Mouse (Mus musculus) CH12.LX (cell line): ENCODE results near the gene Fhit. TPM values are rescaled to one million over a fixed set of nuclear protein-coding genes. Genes with fewer than 3 reads are reported as not detected.

ENCODE experiments used
- DNase-seq: peaks from one replicate; pipeline ENCODE4 v3.0.0-alpha.2; 2013; ENCODE audit errors: extremely low read depth
- H3K27ac ChIP-seq: 2 replicates; pipeline ENCODE4 v1.5.1; 2012; ENCODE audit warnings: low read depth, mild to moderate bottlenecking, control low read depth, moderate library complexity; ENCODE audit not compliant: insufficient read depth
- H3K27me3 ChIP-seq: replicated peaks from 2 replicates; pipeline ENCODE3; 2012; ENCODE audit warnings: inconsistent platforms
- H3K36me3 ChIP-seq, 2 experiments: replicated peaks in 1 of 2; 2 replicates each; pipeline versions ENCODE3 to v1.6.1; 2012; ENCODE audit warnings: inconsistent platforms in 1 of 2, low read length in 1 of 2, mild to moderate bottlenecking in 1 of 2, mixed read lengths in 1 of 2, moderate library complexity in 1 of 2; ENCODE audit not compliant: control insufficient read depth in 1 of 2, insufficient read depth in 1 of 2
- H3K4me1 ChIP-seq, 2 experiments: 2 replicates each; pipeline ENCODE4 v1.6.1; 2012; ENCODE audit warnings: inconsistent platforms in 1 of 2, moderate library complexity in 1 of 2; ENCODE audit not compliant: insufficient read depth in 2 of 2, control insufficient read depth in 1 of 2
- H3K4me2 ChIP-seq: 2 replicates; pipeline ENCODE4 v1.6.1; 2012; ENCODE audit warnings: low read depth, mild to moderate bottlenecking, control low read depth; ENCODE audit not compliant: poor library complexity, insufficient read depth, severe bottlenecking
- H3K4me3 ChIP-seq, 3 experiments: fragments of 150-350 bp in 1 of 3; sonication (generic) in 1 of 3; replicated peaks in 1 of 3; 2 replicates each; pipeline versions ENCODE3 to v1.5.1; 2011 to 2012; ENCODE audit warnings: low read depth in 2 of 3, low read length in 2 of 3, mild to moderate bottlenecking in 2 of 3, moderate library complexity in 2 of 3, control low read depth in 1 of 3, improper control_type of control experiment in 1 of 3, inconsistent platforms in 1 of 3, mixed read lengths in 1 of 3; ENCODE audit not compliant: poor library complexity in 1 of 3
- H3K79me2 ChIP-seq: replicated peaks from 2 replicates; pipeline ENCODE4 v1.6.1; 2012; ENCODE audit warnings: mild to moderate bottlenecking, moderate library complexity; ENCODE audit not compliant: control insufficient read depth, poor library complexity, insufficient read depth, severe bottlenecking; ENCODE audit errors: extremely low read depth
- H3K9ac ChIP-seq: 2 replicates; pipeline ENCODE4 v1.6.1; 2012; ENCODE audit warnings: low read depth, mild to moderate bottlenecking, control low read depth, moderate library complexity; ENCODE audit not compliant: insufficient read depth
- H3K9me3 ChIP-seq: replicated peaks from 2 replicates; pipeline ENCODE3; 2012; ENCODE audit warnings: low read length, inconsistent platforms, mixed read lengths
- BHLHE40 ChIP-seq: IDR thresholded peaks from 2 replicates; pipeline ENCODE4 v1.6.1; 2011; ENCODE audit warnings: mild to moderate bottlenecking, low read depth, low read length, improper control_type of control experiment
- CHD1 ChIP-seq: IDR thresholded peaks from 2 replicates; pipeline ENCODE4 v1.6.1; 2012; ENCODE audit warnings: low read depth, low read length, improper control_type of control experiment, inconsistent platforms
- CHD2 ChIP-seq: IDR thresholded peaks from 2 replicates; pipeline ENCODE4 v1.6.1; 2011; ENCODE audit warnings: low read length, improper control_type of control experiment
- E2F4 ChIP-seq: IDR thresholded peaks from 2 replicates; pipeline ENCODE4 v1.6.1; 2011; ENCODE audit warnings: low read depth, low read length, improper control_type of control experiment; ENCODE audit not compliant: insufficient replicate concordance
- EP300 ChIP-seq: IDR thresholded peaks from 2 replicates; pipeline ENCODE4 v1.6.1; 2011; ENCODE audit warnings: low read length, improper control_type of control experiment
- ETS1 ChIP-seq: conservative IDR thresholded peaks from 2 replicates; pipeline ENCODE4 v1.6.1; 2012; ENCODE audit warnings: low read depth, mild to moderate bottlenecking, inconsistent platforms, low read length, improper control_type of control experiment, moderate library complexity
- HCFC1 ChIP-seq: IDR thresholded peaks from 2 replicates; pipeline ENCODE4 v1.6.1; 2012; ENCODE audit warnings: low read depth, mild to moderate bottlenecking, inconsistent platforms, low read length, improper control_type of control experiment
- JUND ChIP-seq: conservative IDR thresholded peaks from 2 replicates; pipeline ENCODE4 v1.6.1; 2011; ENCODE audit warnings: low read depth, low read length, improper control_type of control experiment
- KAT2A ChIP-seq: IDR thresholded peaks from 2 replicates; pipeline ENCODE4 v1.6.1; 2012; ENCODE audit warnings: low read length, improper control_type of control experiment, inconsistent platforms; ENCODE audit not compliant: insufficient replicate concordance
- MAZ ChIP-seq: IDR thresholded peaks from 2 replicates; pipeline ENCODE4 v1.6.1; 2012; ENCODE audit warnings: low read depth, mild to moderate bottlenecking, inconsistent platforms, low read length, improper control_type of control experiment, moderate library complexity
- MEF2A ChIP-seq: IDR thresholded peaks from 2 replicates; pipeline ENCODE4 v1.6.1; 2014; ENCODE audit warnings: low read depth, mild to moderate bottlenecking, inconsistent platforms, low read length, improper control_type of control experiment, borderline replicate concordance
- MXI1 ChIP-seq: IDR thresholded peaks from 2 replicates; pipeline ENCODE4 v1.6.1; 2011; ENCODE audit warnings: mild to moderate bottlenecking, low read depth, low read length, improper control_type of control experiment
- MYC ChIP-seq: IDR thresholded peaks from 2 replicates; pipeline ENCODE4 v1.6.1; 2011; ENCODE audit warnings: low read depth, mild to moderate bottlenecking, improper control_type of control experiment, low read length
- NRF1 ChIP-seq: IDR thresholded peaks from 2 replicates; pipeline ENCODE4 v1.6.1; 2014; ENCODE audit warnings: low read depth, mild to moderate bottlenecking, inconsistent platforms, low read length, improper control_type of control experiment, moderate library complexity
- POLR2AphosphoS2 ChIP-seq: IDR thresholded peaks from 2 replicates; pipeline ENCODE4 v1.6.1; 2011; ENCODE audit warnings: low read depth, low read length, improper control_type of control experiment
- RAD21 ChIP-seq: IDR thresholded peaks from 2 replicates; pipeline ENCODE4 v1.6.1; 2011; ENCODE audit warnings: low read depth, mild to moderate bottlenecking, low read length, improper control_type of control experiment, moderate library complexity
- SMC3 ChIP-seq: IDR thresholded peaks from 2 replicates; pipeline ENCODE4 v1.6.1; 2011; ENCODE audit warnings: low read depth, low read length, improper control_type of control experiment
- TBP ChIP-seq: conservative IDR thresholded peaks from 2 replicates; pipeline ENCODE4 v1.6.1; 2011; ENCODE audit warnings: low read depth, low read length, improper control_type of control experiment
- UBTF ChIP-seq: IDR thresholded peaks from 2 replicates; pipeline ENCODE4 v1.6.1; 2012; ENCODE audit warnings: low read depth, mild to moderate bottlenecking, inconsistent platforms, low read length, improper control_type of control experiment, moderate library complexity
- USF1 ChIP-seq: IDR thresholded peaks from 2 replicates; pipeline ENCODE4 v1.6.1; 2014; ENCODE audit warnings: low read depth, mild to moderate bottlenecking, inconsistent platforms, low read length, improper control_type of control experiment
- USF2 ChIP-seq: conservative IDR thresholded peaks from 2 replicates; pipeline ENCODE4 v1.6.1; 2011; ENCODE audit warnings: low read depth, low read length, improper control_type of control experiment
- ZKSCAN1 ChIP-seq: IDR thresholded peaks from 2 replicates; pipeline ENCODE4 v1.6.1; 2012; ENCODE audit warnings: low read depth, inconsistent platforms, low read length, improper control_type of control experiment, borderline replicate concordance
- ZNF384 ChIP-seq: IDR thresholded peaks from 2 replicates; pipeline ENCODE4 v1.6.1; 2012; ENCODE audit warnings: low read depth, low read length, improper control_type of control experiment, inconsistent platforms
- dilution Hi-C: fragments of 300-500 bp; cut with MboI; formaldehyde crosslinking; loops from 2 replicates; pipeline ENCODE4 v1.14.3; 2020; ENCODE audit warnings: low sequenced_read_pairs; ENCODE audit not compliant: extremely low pct_unique_long_range_greater_than_20kb, extremely low pct_ligation_motif_present
- in situ Hi-C: fragments of 300-500 bp; cut with MboI; formaldehyde crosslinking; loops from 3 replicates; pipeline ENCODE4 v1.14.3; 2019; ENCODE audit warnings: low sequenced_read_pairs, low pct_ligation_motif_present, low pct_unique_long_range_greater_than_20kb, mixed read lengths
- polyA plus RNA-seq: library from polyadenylated mRNA; unstranded; fragments of >175 nt; gene quantifications from 2 replicates; pipeline ENCODE4 v1.2.1, GENCODE M21; 2012; ENCODE audit warnings: low read depth; ENCODE audit not compliant: insufficient read length
- total RNA-seq, 2 experiments: library from RNA; depleted of rRNA; stranded (reverse); fragments of 300-350 nt in 1 of 2; fragments of >200 nt in 1 of 2; gene quantifications; 2 replicates each; pipeline ENCODE4 v1.2.3; 2012 to 2014

The Fhit gene
- total and polyA plus RNA-seq, 3 experiments = 0.64 to 1.9 (median 0.64) TPM

DNA sequence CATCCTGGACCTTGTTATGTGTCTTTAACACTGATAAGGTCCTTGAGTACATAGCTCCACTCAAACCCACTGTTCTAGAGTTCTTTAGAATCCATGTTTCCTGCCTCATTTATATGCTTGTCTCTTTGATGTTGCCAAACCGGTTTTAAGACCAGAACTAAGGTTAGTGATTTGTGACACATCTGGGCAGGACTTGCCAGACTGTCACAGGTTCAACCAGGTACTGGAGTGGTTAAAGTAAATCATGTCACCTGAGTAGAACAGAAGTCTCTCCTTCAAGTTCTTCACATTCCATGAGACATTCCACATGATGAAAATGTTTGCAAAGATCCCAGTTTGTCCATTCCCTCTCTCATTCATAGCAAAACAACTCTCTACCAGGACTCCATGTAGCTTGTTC, 1376.0 kb downstream of the Fhit start:
- no peak overlapping the region for H3K4me3 ChIP-seq
- no peak for DNase-seq
- no peaks in the 10 kb centered on the region for H3K36me3 ChIP-seq
- dilution Hi-C loops = no loop called here
- no peak overlapping the region for H3K9ac ChIP-seq
- H3K4me2 ChIP-seq = no peak overlapping the region
- in situ Hi-C loops = no loop called here
- TF ChIP-seq ZKSCAN1 (no peak), KAT2A (no peak), CHD2 (no peak), ETS1 (no peak), E2F4 (no peak), USF2 (no peak), TBP (no peak)
- H3K4me1 ChIP-seq = no peaks in the 10 kb centered on the region
- no peaks in the 10 kb centered on the region for H3K9me3 ChIP-seq
- no peaks in the 10 kb centered on the region for H3K79me2 ChIP-seq
- no peaks in the 10 kb centered on the region for H3K27me3 ChIP-seq
- H3K27ac ChIP-seq = no peak overlapping the region

DNA sequence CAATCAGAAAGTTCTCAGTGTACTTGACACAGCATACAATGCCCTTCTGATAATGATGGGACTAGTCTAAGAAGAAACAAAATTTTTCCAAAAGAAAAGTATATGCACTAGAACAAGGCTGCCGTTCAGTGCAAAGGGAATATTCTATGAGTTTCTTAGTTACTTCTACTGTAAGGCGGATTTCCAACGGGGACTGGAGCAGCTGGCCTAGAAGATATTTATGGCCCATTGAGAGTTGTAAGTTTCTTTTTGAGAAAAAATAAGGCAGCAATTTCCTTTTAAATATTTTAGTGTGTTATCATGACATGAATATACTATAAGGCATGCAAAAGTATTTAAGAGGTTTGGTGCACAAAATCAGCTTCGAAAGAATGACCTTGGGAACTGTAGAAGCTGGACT, 1410.5 kb downstream of the Fhit start:
- Histone ChIP-seq H3K4me2 (no peak overlapping the region), H3K4me1 (no peaks in the 10 kb centered on the region)
- dilution Hi-C loops = no loop called here
- TF ChIP-seq USF1 (no peak), ZNF384 (no peak), JUND (no peak), BHLHE40 (no peak)
- TF ChIP-seq, all 38 proteins: peak for 0
- in situ Hi-C loops = no loop called here
- Histone ChIP-seq H3K79me2 (no peaks in the 10 kb centered on the region), H3K27ac (no peak overlapping the region), H3K27me3 (no peaks in the 10 kb centered on the region), H3K9me3 (no peaks in the 10 kb centered on the region), H3K4me3 (no peak overlapping the region), H3K36me3 (no peaks in the 10 kb centered on the region), H3K9ac (no peak overlapping the region)
- DNase-seq = no peak

DNA sequence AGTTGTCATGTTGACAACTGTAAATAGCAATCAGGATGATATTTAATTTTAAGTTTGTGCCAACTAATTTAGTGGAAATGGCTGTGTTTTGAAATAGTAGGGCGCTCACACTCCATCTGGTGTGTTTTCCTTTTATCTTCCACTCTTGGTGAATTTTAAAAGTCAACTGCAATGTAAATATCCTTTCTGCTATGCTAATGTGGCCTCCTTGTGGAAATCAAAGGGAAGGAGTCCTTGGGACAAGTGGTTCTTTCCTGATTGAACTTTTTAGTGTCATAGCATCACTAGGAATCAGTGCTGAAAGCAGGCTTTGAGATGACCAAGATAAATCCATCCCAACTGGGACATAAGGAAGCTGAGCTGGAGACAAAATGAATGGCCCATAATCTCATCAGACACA, 1413.1 kb downstream of the Fhit start:
- Histone ChIP-seq H3K4me2 (no peak overlapping the region), H3K27me3 (no peaks in the 10 kb centered on the region), H3K9ac (no peak overlapping the region)
- TF ChIP-seq EP300 (no peak), CHD2 (no peak), SMC3 (no peak), USF2 (no peak), POLR2AphosphoS2 (no peak), RAD21 (no peak), JUND (no peak), MYC (no peak), MEF2A (no peak), TBP (no peak), MAZ (no peak), ZKSCAN1 (no peak), CHD1 (no peak), HCFC1 (no peak), NRF1 (no peak), UBTF (no peak), MXI1 (no peak)
- TF ChIP-seq, all 38 proteins: peak for 0
- Histone ChIP-seq H3K79me2 (no peaks in the 10 kb centered on the region), H3K9me3 (no peaks in the 10 kb centered on the region), H3K4me3 (no peak overlapping the region), H3K4me1 (no peaks in the 10 kb centered on the region), H3K36me3 (no peaks in the 10 kb centered on the region), H3K27ac (no peak overlapping the region)
- dilution Hi-C loops (no loop called here), in situ Hi-C loops (no loop called here)
- DNase-seq = no peak
